Mouse (Mus musculus) frontal cortex, postnatal 25 days (tissue): ENCODE measurements around the gene Lsamp.

Experiments
- DNase-seq, 2 experiments: peaks; one replicate each; pipeline ENCODE4 v3.0.0; 2022; ENCODE audit warnings: low spot score in 2 of 2

Lsamp gene

GRCm38 (mm10) chr16:41535806-41536205 lies 1551.6 kb downstream of the Lsamp start:
- DNase-seq, result no peak

- DNase-seq, result no peak
These were observed 1558.5 kb downstream of the Lsamp start for GRCm38 (mm10) chr16:41542641-41543040.

- DNase-seq, result no peak
These were observed 1567.0 kb downstream of the Lsamp start for GRCm38 (mm10) chr16:41551164-41551563.

- no peak for DNase-seq
These were observed 1567.7 kb downstream of the Lsamp start for GRCm38 (mm10) chr16:41551851-41552262.

- DNase-seq, result no peak
These were observed 1572.9 kb downstream of the Lsamp start for GRCm38 (mm10) chr16:41557104-41557503.

GRCm38 (mm10) chr16:41565233-41565632 lies 1581.1 kb downstream of the Lsamp start:
- no peak for DNase-seq

- no peak for DNase-seq
These were observed 1604.6 kb downstream of the Lsamp start for GRCm38 (mm10) chr16:41588675-41589301.

- DNase-seq, result no peak
These were observed 1628.1 kb downstream of the Lsamp start for GRCm38 (mm10) chr16:41612229-41612628.

GRCm38 (mm10) chr16:41623871-41624270 lies 1639.7 kb downstream of the Lsamp start:
- DNase-seq, result no peak

GRCm38 (mm10) chr16:41633898-41634297 lies 1649.7 kb downstream of the Lsamp start:
- DNase-seq, result no peak

- DNase-seq, result no peak
These were observed 1656.7 kb downstream of the Lsamp start for GRCm38 (mm10) chr16:41640876-41641275.

GRCm38 (mm10) chr16:41653261-41653660 lies 1669.1 kb downstream of the Lsamp start:
- DNase-seq, result no peak

GRCm38 (mm10) chr16:41674316-41675038 lies 1690.3 kb downstream of the Lsamp start:
- no peak for DNase-seq

- no peak for DNase-seq
These were observed 1691.6 kb downstream of the Lsamp start for GRCm38 (mm10) chr16:41675774-41676173.

- no peak for DNase-seq
These were observed 1708.3 kb downstream of the Lsamp start for GRCm38 (mm10) chr16:41692435-41692834.

- no peak for DNase-seq
These were observed 1717.7 kb downstream of the Lsamp start for GRCm38 (mm10) chr16:41701790-41702428.

GRCm38 (mm10) chr16:41728900-41729585 lies 1744.9 kb downstream of the Lsamp start:
- DNase-seq, result peak in 1 of 2 experiments; percentile 21

- DNase-seq, result no peak
These were observed 1745.8 kb downstream of the Lsamp start for GRCm38 (mm10) chr16:41729911-41730310.

GRCm38 (mm10) chr16:41745037-41745436 lies 1760.9 kb downstream of the Lsamp start:
- peak in 1 of 2 experiments; percentile 19 for DNase-seq

GRCm38 (mm10) chr16:41746235-41746911 lies 1762.2 kb downstream of the Lsamp start:
- no peak for DNase-seq

GRCm38 (mm10) chr16:41747874-41748273 lies 1763.7 kb downstream of the Lsamp start:
- no peak for DNase-seq

- no peak for DNase-seq
These were observed 1764.6 kb downstream of the Lsamp start for GRCm38 (mm10) chr16:41748759-41749158.
